Mouse (Mus musculus): ENCODE data around the gene Gm4301. TPM values are rescaled to one million over a fixed set of nuclear protein-coding genes. Genes with fewer than 3 reads are reported as not detected.
"Not testable (repeated sequence)": the region's sequence is repeated elsewhere in the genome, so short reads cannot be mapped to it uniquely, and the experiment has no call there.

Gm4301 gene
- total RNA-seq (2014; fragmentation: Nextera tagmentation) (not detected in 2 replicates), total RNA-seq (2017) (not detected in 2 replicates)

DNA sequence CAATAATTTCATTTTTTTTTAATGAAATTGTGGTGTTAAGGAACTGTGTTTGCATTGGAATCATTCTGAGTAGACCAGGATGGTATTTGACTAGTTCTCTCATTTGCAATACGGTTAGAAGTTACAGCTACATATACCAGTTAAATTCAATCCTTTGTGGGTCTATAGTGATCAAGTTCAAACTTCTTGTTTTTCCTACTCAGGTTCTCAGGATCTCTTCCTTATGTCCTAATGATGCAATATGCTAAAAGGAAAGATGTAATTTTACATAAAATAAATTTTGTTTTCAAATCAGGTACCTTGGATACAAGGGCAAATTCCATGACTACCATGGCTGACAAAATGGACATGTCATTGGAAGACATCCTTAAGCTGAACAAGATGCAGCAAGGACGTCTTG, at the start of gene Gm4301:
TSS of gene Gm4301 (plus strand) at position 301 of the 400 bp plus-strand sequence.
- not testable (repeated sequence) for ATAC-seq (replicated peaks; ENCODE audit: low FRiP score, low TSS enrichment, poor library complexity, severe bottlenecking)

DNA sequence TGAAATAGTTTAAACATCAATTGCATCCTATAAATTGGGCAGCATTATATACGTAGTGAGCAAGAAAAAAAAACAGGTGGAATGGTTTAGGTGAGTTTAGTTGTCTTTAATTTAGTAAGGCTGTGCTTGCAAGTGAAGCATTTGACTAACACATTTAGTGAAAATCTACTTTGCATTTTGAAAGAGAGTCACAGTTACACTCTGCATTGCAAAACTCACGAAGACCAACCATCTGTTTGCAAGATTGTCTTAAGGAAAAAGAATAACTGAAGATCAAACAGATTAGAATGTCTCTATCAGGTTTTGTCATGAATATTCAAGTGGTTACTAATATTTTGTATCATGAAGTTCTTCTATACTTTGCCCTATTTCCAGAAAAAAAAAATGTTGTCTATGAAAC, 39.4 kb upstream of the Gm4301 start:
- no peak for ATAC-seq (replicated peaks; ENCODE audit: low FRiP score, low TSS enrichment, poor library complexity, severe bottlenecking)

DNA sequence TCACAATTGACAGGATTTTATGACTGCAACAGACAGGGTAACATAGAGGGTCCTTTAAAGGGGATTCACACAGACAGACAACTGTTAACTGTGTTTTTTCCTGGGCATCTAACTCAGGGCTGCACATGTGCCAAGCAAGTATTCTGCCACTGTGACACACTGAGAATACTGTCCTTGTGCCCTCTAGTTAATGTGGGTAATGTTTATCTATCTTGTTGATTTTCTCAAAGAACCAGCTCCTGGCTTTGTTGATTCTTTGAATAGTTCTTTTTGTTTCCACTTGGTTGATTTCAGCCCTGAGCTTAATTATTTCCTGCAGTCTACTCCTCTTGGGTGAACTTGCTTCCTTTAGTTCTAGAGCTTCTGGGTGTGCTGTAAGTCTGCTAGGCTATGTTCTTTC, 35.4 kb upstream of the Gm4301 start:
- not testable (repeated sequence) for ATAC-seq (replicated peaks; ENCODE audit: low FRiP score, low TSS enrichment, poor library complexity, severe bottlenecking)

DNA sequence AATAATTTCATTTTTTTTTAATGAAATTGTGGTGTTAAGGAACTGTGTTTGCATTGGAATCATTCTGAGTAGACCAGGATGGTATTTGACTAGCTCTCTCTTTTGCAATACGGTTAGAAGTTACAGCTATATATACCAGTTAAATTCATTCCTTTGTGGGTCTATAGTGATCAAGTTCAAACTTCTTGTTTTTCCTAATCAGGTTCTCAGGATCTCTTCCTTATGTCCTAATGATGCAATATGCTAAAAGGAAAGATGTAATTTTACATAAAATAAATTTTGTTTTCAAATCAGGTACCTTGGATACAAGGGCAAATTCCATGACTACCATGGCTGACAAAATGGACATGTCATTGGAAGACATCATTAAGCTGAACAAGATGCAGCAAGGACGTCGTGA, 5.1 kb downstream of the Gm4301 start, which contains the start of gene Gm4302:
TSS of gene Gm4302 (plus strand) at position 301 of the 400 bp plus-strand sequence.
- ATAC-seq (replicated peaks; ENCODE audit: low FRiP score, low TSS enrichment, poor library complexity, severe bottlenecking): not testable (repeated sequence)

DNA sequence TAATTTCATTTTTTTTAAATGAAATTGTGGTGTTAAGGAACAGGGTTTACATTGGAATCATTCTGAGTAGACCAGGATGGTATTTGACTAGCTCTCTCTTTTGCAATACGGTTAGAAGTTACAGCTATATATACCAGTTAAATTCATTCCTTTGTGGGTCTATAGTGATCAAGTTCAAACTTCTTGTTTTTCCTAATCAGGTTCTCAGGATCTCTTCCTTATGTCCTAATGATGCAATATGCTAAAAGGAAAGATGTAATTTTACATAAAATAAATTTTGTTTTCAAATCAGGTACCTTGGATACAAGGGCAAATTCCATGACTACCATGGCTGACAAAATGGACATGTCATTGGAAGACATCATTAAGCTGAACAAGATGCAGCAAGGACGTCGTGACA, 10.2 kb downstream of the Gm4301 start, which contains the start of gene Gm4303:
TSS of gene Gm4303 (plus strand) at position 301 of the 400 bp plus-strand sequence.
- not testable (repeated sequence) for ATAC-seq (replicated peaks; ENCODE audit: low FRiP score, low TSS enrichment, poor library complexity, severe bottlenecking)

DNA sequence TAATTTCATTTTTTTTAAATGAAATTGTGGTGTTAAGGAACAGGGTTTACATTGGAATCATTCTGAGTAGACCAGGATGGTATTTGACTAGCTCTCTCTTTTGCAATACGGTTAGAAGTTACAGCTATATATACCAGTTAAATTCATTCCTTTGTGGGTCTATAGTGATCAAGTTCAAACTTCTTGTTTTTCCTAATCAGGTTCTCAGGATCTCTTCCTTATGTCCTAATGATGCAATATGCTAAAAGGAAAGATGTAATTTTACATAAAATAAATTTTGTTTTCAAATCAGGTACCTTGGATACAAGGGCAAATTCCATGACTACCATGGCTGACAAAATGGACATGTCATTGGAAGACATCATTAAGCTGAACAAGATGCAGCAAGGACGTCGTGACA, 15.3 kb downstream of the Gm4301 start, which contains the start of gene Gm4305:
TSS of gene Gm4305 (plus strand) at position 301 of the 400 bp plus-strand sequence.
- ATAC-seq (replicated peaks; ENCODE audit: low FRiP score, low TSS enrichment, poor library complexity, severe bottlenecking): not testable (repeated sequence)

DNA sequence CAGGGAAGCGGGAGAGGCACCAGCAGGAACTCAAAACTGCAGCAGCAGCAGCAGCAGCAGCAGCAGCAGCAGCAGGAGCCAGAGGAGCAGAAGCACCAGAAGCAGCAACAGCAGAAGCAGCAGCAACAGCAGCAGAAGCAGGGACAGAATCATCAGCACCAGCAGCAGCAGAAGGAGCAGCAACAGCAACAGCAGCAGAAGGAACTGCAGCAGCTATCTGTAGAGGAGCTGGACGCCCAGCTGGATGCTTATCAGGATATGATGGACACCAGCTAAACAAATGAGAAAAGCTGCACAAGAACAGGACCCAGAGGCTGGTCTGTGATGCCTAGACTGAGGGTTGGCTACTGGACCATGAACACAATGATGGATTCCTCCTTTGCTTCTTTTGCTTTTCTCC, 21.4 kb downstream of the Gm4301 start:
- not testable (repeated sequence) for ATAC-seq (replicated peaks; ENCODE audit: low FRiP score, low TSS enrichment, poor library complexity, severe bottlenecking)

DNA sequence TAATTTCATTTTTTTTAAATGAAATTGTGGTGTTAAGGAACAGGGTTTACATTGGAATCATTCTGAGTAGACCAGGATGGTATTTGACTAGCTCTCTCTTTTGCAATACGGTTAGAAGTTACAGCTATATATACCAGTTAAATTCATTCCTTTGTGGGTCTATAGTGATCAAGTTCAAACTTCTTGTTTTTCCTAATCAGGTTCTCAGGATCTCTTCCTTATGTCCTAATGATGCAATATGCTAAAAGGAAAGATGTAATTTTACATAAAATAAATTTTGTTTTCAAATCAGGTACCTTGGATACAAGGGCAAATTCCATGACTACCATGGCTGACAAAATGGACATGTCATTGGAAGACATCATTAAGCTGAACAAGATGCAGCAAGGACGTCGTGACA, 25.6 kb downstream of the Gm4301 start, which contains the start of gene Gm4307:
TSS of gene Gm4307 (plus strand) at position 301 of the 400 bp plus-strand sequence.
- not testable (repeated sequence) for ATAC-seq (replicated peaks; ENCODE audit: low FRiP score, low TSS enrichment, poor library complexity, severe bottlenecking)

DNA sequence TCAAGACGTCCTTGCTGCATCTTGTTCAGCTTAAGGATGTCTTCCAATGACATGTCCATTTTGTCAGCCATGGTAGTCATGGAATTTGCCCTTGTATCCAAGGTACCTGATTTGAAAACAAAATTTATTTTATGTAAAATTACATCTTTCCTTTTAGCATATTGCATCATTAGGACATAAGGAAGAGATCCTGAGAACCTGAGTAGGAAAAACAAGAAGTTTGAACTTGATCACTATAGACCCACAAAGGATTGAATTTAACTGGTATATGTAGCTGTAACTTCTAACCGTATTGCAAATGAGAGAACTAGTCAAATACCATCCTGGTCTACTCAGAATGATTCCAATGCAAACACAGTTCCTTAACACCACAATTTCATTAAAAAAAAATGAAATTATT, 47.0 kb downstream of the Gm4301 start, which contains the start of gene Gm4312:
TSS of gene Gm4312 (minus strand) at position 101 of the 400 bp plus-strand sequence.
- ATAC-seq (replicated peaks; ENCODE audit: low FRiP score, low TSS enrichment, poor library complexity, severe bottlenecking): not testable (repeated sequence)

Other genes starting within 250 kb of the Gm4301 start
- gene Gm4302, start 5.2 kb downstream of the Gm4301 start, total RNA-seq (2014; fragmentation: Nextera tagmentation): not detected in 2 replicates
- not detected in 2 replicates for gene Gm4302, start 5.2 kb downstream of the Gm4301 start, total RNA-seq (2017)
- gene Gm4303, start 10.3 kb downstream of the Gm4301 start, total RNA-seq (2014; fragmentation: Nextera tagmentation): not detected in 2 replicates
- not detected in 2 replicates for gene Gm4303, start 10.3 kb downstream of the Gm4301 start, total RNA-seq (2017)
- not detected in 2 replicates for gene Gm4305, start 15.4 kb downstream of the Gm4301 start, total RNA-seq (2014; fragmentation: Nextera tagmentation)
- gene Gm4305, start 15.4 kb downstream of the Gm4301 start, total RNA-seq (2017): not detected in 2 replicates
- not detected in 2 replicates for gene Gm4307, start 25.7 kb downstream of the Gm4301 start, total RNA-seq (2014; fragmentation: Nextera tagmentation)
- not detected in 2 replicates for gene Gm4307, start 25.7 kb downstream of the Gm4301 start, total RNA-seq (2017)
- not detected in 2 replicates for gene Gm4312, start 46.9 kb downstream of the Gm4301 start, total RNA-seq (2014; fragmentation: Nextera tagmentation)
- gene Gm4312, start 46.9 kb downstream of the Gm4301 start, total RNA-seq (2017): not detected in 2 replicates
- 15.4 and 32.2 TPM in 2 replicates for gene Tmtc3, start 151.7 kb downstream of the Gm4301 start, total RNA-seq (2014; fragmentation: Nextera tagmentation)
- gene Tmtc3, start 151.7 kb downstream of the Gm4301 start, total RNA-seq (2017): 6.6 and 7.9 TPM in 2 replicates
- 24.8 and 43.7 TPM in 2 replicates for gene Cep290, start 151.9 kb downstream of the Gm4301 start, total RNA-seq (2014; fragmentation: Nextera tagmentation)
- gene Cep290, start 151.9 kb downstream of the Gm4301 start, total RNA-seq (2017): 23.8 and 26.2 TPM in 2 replicates

All from megakaryocyte-erythroid progenitor cell, adult 5-6 weeks (primary cell).